Mouse (Mus musculus): Measurements from ENCODE around the gene Rgp1. TPM values are rescaled to one million over a fixed set of nuclear protein-coding genes. Genes with fewer than 3 reads are reported as not detected.

Gene Rgp1
- polyA plus RNA-seq (2012; rRNA removed), result 99.6 and 114 TPM in 2 replicates

GRCm38 (mm10) chr4:43578376-43579204, at the start of gene Rgp1, which contains the start of gene Gba2:
TSS of gene Rgp1 (plus strand) at chr4:43578715.
TSS of gene Gba2 (minus strand) at chr4:43578873.
- Histone ChIP-seq H3K27ac (ENCODE audit: control insufficient read depth, insufficient read depth, low read length) (peak within 1 kb of the TSS; percentile 11; the same call in 1 of the 2 replicates), H3K4me1 (replicated peaks; ENCODE audit: control insufficient read depth, insufficient read depth, low read length) (peaks cover 19% of the 10 kb centered on the region), H3K27me3 (ENCODE audit: control insufficient read depth, insufficient read depth, low read length) (no peaks in the 10 kb centered on the region), H3K36me3 (ENCODE audit: control insufficient read depth, insufficient read depth, low read length) (peaks cover 9% of the 10 kb centered on the region), H3K4me3 (ENCODE audit: control insufficient read depth, insufficient read depth, low read length) (peak within 1 kb of the TSS; percentile 95)
- peak; percentile 68 for TF ChIP-seq POLR2A (IDR thresholded peaks at IDR 0.05; ENCODE audit: control insufficient read depth, extremely low read depth, insufficient read depth, low read length, poor library complexity)
- peak; percentile 11; the same call in 1 of the 2 replicates for TF ChIP-seq CTCF (IDR thresholded peaks at IDR 0.05; ENCODE audit: borderline replicate concordance, control insufficient read depth, extremely low read depth, insufficient read depth, low read length, poor library complexity)
- DNase-seq, result peak; percentile 87
- WGBS, result under 1% methylated on average over 76 of the region's 76 CpGs

- H3K4me1 ChIP-seq (replicated peaks; ENCODE audit: control insufficient read depth, insufficient read depth, low read length), result no peaks in the 10 kb centered on the region
- H3K36me3 ChIP-seq (ENCODE audit: control insufficient read depth, insufficient read depth, low read length), result peaks cover 43% of the 10 kb centered on the region
- H3K27ac ChIP-seq (ENCODE audit: control insufficient read depth, insufficient read depth, low read length), result no peak overlapping the region
- H3K27me3 ChIP-seq (ENCODE audit: control insufficient read depth, insufficient read depth, low read length), result peaks cover 4% of the 10 kb centered on the region; the same call in 1 of the 2 replicates
- TF ChIP-seq CTCF (IDR thresholded peaks at IDR 0.05; ENCODE audit: borderline replicate concordance, control insufficient read depth, extremely low read depth, insufficient read depth, low read length, poor library complexity) (no peak), POLR2A (IDR thresholded peaks at IDR 0.05; ENCODE audit: control insufficient read depth, extremely low read depth, insufficient read depth, low read length, poor library complexity) (no peak)
- DNase-seq, result no peak
- WGBS, result 80% methylated on average over 8 of the region's 8 CpGs
- no peak overlapping the region for H3K4me3 ChIP-seq (ENCODE audit: control insufficient read depth, insufficient read depth, low read length)
These were observed 48.4 kb upstream of the Rgp1 start for GRCm38 (mm10) chr4:43530081-43530501.

GRCm38 (mm10) chr4:43530581-43530980, 47.9 kb upstream of the Rgp1 start:
- no peak overlapping the region for H3K27ac ChIP-seq (ENCODE audit: control insufficient read depth, insufficient read depth, low read length)
- 28% methylated on average over 7 of the region's 7 CpGs for WGBS
- TF ChIP-seq CTCF (IDR thresholded peaks at IDR 0.05; ENCODE audit: borderline replicate concordance, control insufficient read depth, extremely low read depth, insufficient read depth, low read length, poor library complexity), result no peak
- TF ChIP-seq POLR2A (IDR thresholded peaks at IDR 0.05; ENCODE audit: control insufficient read depth, extremely low read depth, insufficient read depth, low read length, poor library complexity), result no peak
- DNase-seq, result peak; percentile 78
- H3K4me1 ChIP-seq (replicated peaks; ENCODE audit: control insufficient read depth, insufficient read depth, low read length), result no peaks in the 10 kb centered on the region
- H3K4me3 ChIP-seq (ENCODE audit: control insufficient read depth, insufficient read depth, low read length), result no peak overlapping the region
- peaks cover 48% of the 10 kb centered on the region for H3K36me3 ChIP-seq (ENCODE audit: control insufficient read depth, insufficient read depth, low read length)
- no peaks in the 10 kb centered on the region for H3K27me3 ChIP-seq (ENCODE audit: control insufficient read depth, insufficient read depth, low read length)

- Histone ChIP-seq H3K4me1 (replicated peaks; ENCODE audit: control insufficient read depth, insufficient read depth, low read length) (no peaks in the 10 kb centered on the region), H3K27ac (ENCODE audit: control insufficient read depth, insufficient read depth, low read length) (no peak overlapping the region), H3K36me3 (ENCODE audit: control insufficient read depth, insufficient read depth, low read length) (peaks cover 74% of the 10 kb centered on the region), H3K27me3 (ENCODE audit: control insufficient read depth, insufficient read depth, low read length) (no peaks in the 10 kb centered on the region), H3K4me3 (ENCODE audit: control insufficient read depth, insufficient read depth, low read length) (no peak overlapping the region)
- WGBS, result 96% methylated on average over 9 of the region's 9 CpGs
- no peak for DNase-seq
- no peak for TF ChIP-seq POLR2A (IDR thresholded peaks at IDR 0.05; ENCODE audit: control insufficient read depth, extremely low read depth, insufficient read depth, low read length, poor library complexity)
- no peak for TF ChIP-seq CTCF (IDR thresholded peaks at IDR 0.05; ENCODE audit: borderline replicate concordance, control insufficient read depth, extremely low read depth, insufficient read depth, low read length, poor library complexity)
These were observed 45.2 kb upstream of the Rgp1 start for GRCm38 (mm10) chr4:43533270-43533669.

- no peaks in the 10 kb centered on the region for H3K4me1 ChIP-seq (replicated peaks; ENCODE audit: control insufficient read depth, insufficient read depth, low read length)
- no peak overlapping the region for H3K27ac ChIP-seq (ENCODE audit: control insufficient read depth, insufficient read depth, low read length)
- DNase-seq, result no peak
- no peaks in the 10 kb centered on the region for H3K27me3 ChIP-seq (ENCODE audit: control insufficient read depth, insufficient read depth, low read length)
- TF ChIP-seq CTCF (IDR thresholded peaks at IDR 0.05; ENCODE audit: borderline replicate concordance, control insufficient read depth, extremely low read depth, insufficient read depth, low read length, poor library complexity), result no peak
- TF ChIP-seq POLR2A (IDR thresholded peaks at IDR 0.05; ENCODE audit: control insufficient read depth, extremely low read depth, insufficient read depth, low read length, poor library complexity), result no peak
- WGBS, result 97% methylated on average over 8 of the region's 8 CpGs
- no peak overlapping the region for H3K4me3 ChIP-seq (ENCODE audit: control insufficient read depth, insufficient read depth, low read length)
- peaks cover 98% of the 10 kb centered on the region for H3K36me3 ChIP-seq (ENCODE audit: control insufficient read depth, insufficient read depth, low read length)
These were observed 42.9 kb upstream of the Rgp1 start for GRCm38 (mm10) chr4:43535628-43536027.

- no peak for TF ChIP-seq CTCF (IDR thresholded peaks at IDR 0.05; ENCODE audit: borderline replicate concordance, control insufficient read depth, extremely low read depth, insufficient read depth, low read length, poor library complexity)
- 97% methylated on average over 9 of the region's 9 CpGs for WGBS
These were observed 42.5 kb upstream of the Rgp1 start for GRCm38 (mm10) chr4:43536031-43536430.

More at GRCm38 (mm10) chr4:43536031-43536430, 42.5 kb upstream of the Rgp1 start:
- Histone ChIP-seq H3K4me3 (ENCODE audit: control insufficient read depth, insufficient read depth, low read length) (no peak overlapping the region), H3K36me3 (ENCODE audit: control insufficient read depth, insufficient read depth, low read length) (peaks cover 97% of the 10 kb centered on the region), H3K4me1 (replicated peaks; ENCODE audit: control insufficient read depth, insufficient read depth, low read length) (no peaks in the 10 kb centered on the region), H3K27me3 (ENCODE audit: control insufficient read depth, insufficient read depth, low read length) (no peaks in the 10 kb centered on the region), H3K27ac (ENCODE audit: control insufficient read depth, insufficient read depth, low read length) (no peak overlapping the region)
- DNase-seq, result no peak
